Mouse (Mus musculus) left cerebral cortex, adult 9 months (tissue): ENCODE measurements around the gene Uqcc1.
A peak's percentile ranks its signal among the peaks of the same experiment; 100 is the strongest.
"Not testable (repeated sequence)": the region's sequence is repeated elsewhere in the genome, so short reads cannot be mapped to it uniquely, and the experiment has no call there.

ENCODE experiments used
- DNase-seq, 2 experiments: peaks; one replicate each; pipeline ENCODE4 v3.0.0; 2022; ENCODE audit warnings: low spot score in 2 of 2

Gene Uqcc1

GRCm38 (mm10) chr2:155939897-155940529 lies 9.9 kb upstream of the Uqcc1 start:
- no peak for DNase-seq

- DNase-seq = no peak
Observed at GRCm38 (mm10) chr2:155928711-155929345, 1.3 kb downstream of the Uqcc1 start.

GRCm38 (mm10) chr2:155925213-155925612 lies 4.9 kb downstream of the Uqcc1 start:
- not testable (repeated sequence) for DNase-seq

GRCm38 (mm10) chr2:155923143-155923542 lies 7.0 kb downstream of the Uqcc1 start:
- DNase-seq = no peak

GRCm38 (mm10) chr2:155914684-155915083 lies 15.4 kb downstream of the Uqcc1 start:
- DNase-seq = no peak

GRCm38 (mm10) chr2:155903632-155904008 lies 26.5 kb downstream of the Uqcc1 start:
- no peak for DNase-seq

- DNase-seq = no peak
Observed at GRCm38 (mm10) chr2:155902989-155903631, 27.0 kb downstream of the Uqcc1 start.

- no peak for DNase-seq
Observed at GRCm38 (mm10) chr2:155895046-155895735, 34.9 kb downstream of the Uqcc1 start.

- DNase-seq = no peak
Observed at GRCm38 (mm10) chr2:155894307-155895045, 35.6 kb downstream of the Uqcc1 start.

- DNase-seq = no peak
Observed at GRCm38 (mm10) chr2:155886776-155887175, 43.3 kb downstream of the Uqcc1 start.

GRCm38 (mm10) chr2:155885271-155885697 lies 44.8 kb downstream of the Uqcc1 start:
- DNase-seq = no peak

GRCm38 (mm10) chr2:155882087-155882486 lies 48.0 kb downstream of the Uqcc1 start:
- no peak for DNase-seq

GRCm38 (mm10) chr2:155878964-155879876 lies 50.9 kb downstream of the Uqcc1 start:
- DNase-seq = no peak

GRCm38 (mm10) chr2:155873636-155874035 lies 56.5 kb downstream of the Uqcc1 start:
- no peak for DNase-seq

GRCm38 (mm10) chr2:155872930-155873507 lies 57.1 kb downstream of the Uqcc1 start:
- no peak for DNase-seq

GRCm38 (mm10) chr2:155872486-155872885 lies 57.6 kb downstream of the Uqcc1 start:
- peak in 1 of 2 experiments; percentile 9 for DNase-seq

- no peak for DNase-seq
Observed at GRCm38 (mm10) chr2:155869772-155870171, 60.3 kb downstream of the Uqcc1 start.

- no peak for DNase-seq
Observed at GRCm38 (mm10) chr2:155868320-155868719, 61.8 kb downstream of the Uqcc1 start.

GRCm38 (mm10) chr2:155863301-155863867 lies 66.7 kb downstream of the Uqcc1 start:
- DNase-seq = no peak
